Mouse (Mus musculus) kidney, postnatal 0 days (tissue): ENCODE measurements around the gene 4930544D05Rik. TPM values are rescaled to one million over a fixed set of nuclear protein-coding genes. Genes with fewer than 3 reads are reported as not detected.

Experiments used
- ATAC-seq: fragments of 200-750 bp; cut with Nextera tagmentation; replicated peaks from 2 replicates; pipeline ENCODE4 v1.8.0; 2017; ENCODE audit warnings: low read depth, moderate number of reproducible peaks, moderate TSS enrichment, moderate library complexity; ENCODE audit not compliant: low FRiP score
- DNase-seq: peaks from one replicate; pipeline ENCODE4 v3.0.0-alpha.2; 2016; ENCODE audit warnings: low spot score
- H3K27ac ChIP-seq: fragments of 300-500 bp; sonication (generic); 2 replicates; pipeline ENCODE4 v1.5.1; 2014; ENCODE audit warnings: mild to moderate bottlenecking
- H3K27me3 ChIP-seq: fragments of 300-500 bp; sonication (generic); 2 replicates; pipeline ENCODE4 v1.6.1; 2014; ENCODE audit warnings: low read length, mixed read lengths; ENCODE audit not compliant: insufficient read depth
- H3K36me3 ChIP-seq: fragments of 300-500 bp; sonication (generic); 2 replicates; pipeline ENCODE4 v1.6.1; 2014; ENCODE audit warnings: low read length, mixed read lengths; ENCODE audit not compliant: insufficient read depth
- H3K4me1 ChIP-seq: fragments of 300-500 bp; sonication (generic); replicated peaks from 2 replicates; pipeline ENCODE4 v1.6.1; 2014; ENCODE audit warnings: antibody characterized with exemption, low read length, mixed read lengths; ENCODE audit not compliant: insufficient read depth
- H3K4me2 ChIP-seq: fragments of 300-500 bp; sonication (generic); 2 replicates; pipeline ENCODE4 v1.6.1; 2014; ENCODE audit warnings: mild to moderate bottlenecking, low read length, moderate library complexity, mixed read lengths
- H3K4me3 ChIP-seq: fragments of 300-500 bp; sonication (generic); replicated peaks from 2 replicates; pipeline ENCODE4 v1.5.1; 2014; ENCODE audit warnings: low read depth, low read length
- H3K9ac ChIP-seq: fragments of 300-500 bp; sonication (generic); 2 replicates; pipeline ENCODE4 v1.6.1; 2014; ENCODE audit warnings: low read depth, low read length
- H3K9me3 ChIP-seq: fragments of 300-500 bp; sonication (generic); replicated peaks from 2 replicates; pipeline ENCODE4 v1.6.1; 2016; ENCODE audit warnings: low read length, inconsistent platforms, mixed read lengths
- CTCF ChIP-seq: IDR thresholded peaks from 2 replicates; pipeline ENCODE4 v1.5.1; 2016; ENCODE audit warnings: antibody characterized with exemption, low read depth, mild to moderate bottlenecking, moderate library complexity
- WGBS: fragments of 180-500 bp; shearing (Covaris S2); extraction: QIAGEN DNeasy Blood & Tissue Kit; methylation state at CpG from one replicate; pipeline ENCODE4 v1.1.7; 2014; 5-methylcytosine and 5-hydroxymethylcytosine counted together
- polyA plus RNA-seq: library from polyadenylated mRNA; unstranded; fragments of >200 nt; fragmentation: Nextera tagmentation; extraction: Ambion mirVana; gene quantifications from 2 replicates; pipeline ENCODE4 v1.2.1, GENCODE M21; 2015

4930544D05Rik gene
- polyA plus RNA-seq, 1 experiment from 2014 or later: not detected

DNA sequence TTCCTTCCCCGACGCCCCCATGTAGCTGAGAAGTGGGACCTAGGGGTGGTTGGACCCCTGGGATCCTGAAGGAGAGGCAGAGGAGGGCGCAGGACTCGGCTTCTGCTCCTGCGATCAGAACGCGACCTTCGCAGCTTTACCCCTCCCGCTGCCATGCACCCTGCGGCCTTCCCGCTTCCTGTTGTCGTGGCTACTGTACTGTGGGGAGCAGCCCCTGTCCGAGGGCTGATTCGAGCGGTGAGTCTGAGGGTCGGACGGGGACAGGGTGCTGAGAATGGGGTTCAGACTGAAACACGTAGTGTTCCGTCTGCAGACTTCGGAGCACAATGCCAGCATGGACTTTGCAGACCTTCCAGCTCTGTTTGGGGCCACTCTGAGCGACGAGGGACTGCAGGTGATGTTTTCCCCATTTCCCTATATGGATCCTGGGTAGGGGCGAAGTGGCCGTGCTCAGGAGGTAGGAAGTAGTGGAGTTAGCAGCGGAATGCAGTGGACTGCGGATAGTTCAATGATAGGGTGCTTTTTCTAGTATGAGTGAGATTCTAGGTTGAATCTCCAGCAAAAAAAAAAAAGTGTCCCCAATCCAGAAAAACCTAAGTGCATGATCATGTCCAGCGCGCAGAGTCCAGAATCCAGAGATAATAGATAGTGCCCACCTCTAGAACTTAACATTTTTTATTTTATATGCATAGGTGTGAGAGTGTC is 32.2 kb downstream of the 4930544D05Rik start:
- Histone ChIP-seq H3K27ac (peak overlapping the region; percentile 90), H3K9me3 (no peaks in the 10 kb centered on the region), H3K4me2 (peak overlapping the region; percentile 99), H3K36me3 (peaks cover 55% of the 10 kb centered on the region), H3K4me1 (peaks cover 19% of the 10 kb centered on the region; the same call in 1 of the 2 replicates), H3K9ac (peak overlapping the region; percentile 90), H3K4me3 (peak overlapping the region; percentile 78), H3K27me3 (no peaks in the 10 kb centered on the region)
- no peak for ATAC-seq
- DNase-seq: no peak
- WGBS: 4% methylated on average over 28 of the region's 28 CpGs
- TF ChIP-seq CTCF: no peak

DNA sequence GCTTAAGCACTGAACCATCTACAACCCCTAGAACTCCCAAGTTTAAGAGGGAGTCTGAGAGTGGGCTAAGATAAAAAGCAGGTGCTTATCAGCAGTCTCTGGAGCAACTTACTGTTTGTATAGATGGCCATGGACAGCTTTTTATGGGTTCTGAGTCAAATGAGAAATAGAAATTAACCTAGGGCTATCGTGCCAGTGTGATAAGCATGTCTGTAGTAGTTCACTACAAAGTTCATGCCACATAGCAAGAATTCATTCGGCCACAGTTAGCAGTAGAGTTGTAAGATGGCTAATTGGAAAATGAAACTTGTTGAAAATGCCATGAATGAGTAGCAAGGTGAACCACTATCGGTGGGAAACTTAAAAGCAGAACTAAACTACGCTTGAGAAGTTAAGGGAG is 32.9 kb downstream of the 4930544D05Rik start:
- H3K9me3 ChIP-seq: no peaks in the 10 kb centered on the region
- peaks cover 55% of the 10 kb centered on the region for H3K36me3 ChIP-seq
- peak overlapping the region; percentile 78 for H3K4me3 ChIP-seq
- peak overlapping the region; percentile 90; the same call in 1 of the 2 replicates for H3K27ac ChIP-seq
- no peak for ATAC-seq
- peak overlapping the region; percentile 99 for H3K4me2 ChIP-seq
- H3K4me1 ChIP-seq: peaks cover 20% of the 10 kb centered on the region; the same call in 1 of the 2 replicates
- no peak for TF ChIP-seq CTCF
- no peak for DNase-seq
- peak overlapping the region; percentile 90 for H3K9ac ChIP-seq
- H3K27me3 ChIP-seq: no peaks in the 10 kb centered on the region
- WGBS: 64% methylated on average over 4 of the region's 4 CpGs

- TF ChIP-seq CTCF: no peak
- DNase-seq: no peak
- Histone ChIP-seq H3K4me1 (peaks cover 20% of the 10 kb centered on the region; the same call in 1 of the 2 replicates), H3K27me3 (no peaks in the 10 kb centered on the region), H3K4me3 (no peak overlapping the region), H3K36me3 (peaks cover 51% of the 10 kb centered on the region), H3K4me2 (0 out of 2 replicates have a peak overlapping the region, but pooled peaks have one; percentile 99), H3K9ac (0 out of 2 replicates have a peak overlapping the region, but pooled peaks have one; percentile 90), H3K27ac (no peak overlapping the region), H3K9me3 (no peaks in the 10 kb centered on the region)
- no peak for ATAC-seq
- 69% methylated on average over 8 of the region's 8 CpGs for WGBS
Measured at GRCm38 (mm10) chr11:70649185-70649734, 33.6 kb downstream of the 4930544D05Rik start.

GRCm38 (mm10) chr11:70650322-70651175 is 34.9 kb downstream of the 4930544D05Rik start:
- Histone ChIP-seq H3K4me2 (peak overlapping the region; percentile 16; the same call in 1 of the 2 replicates), H3K27me3 (no peaks in the 10 kb centered on the region), H3K27ac (no peak overlapping the region), H3K4me1 (peaks cover 16% of the 10 kb centered on the region; the same call in 1 of the 2 replicates), H3K36me3 (peaks cover 38% of the 10 kb centered on the region), H3K9ac (no peak overlapping the region), H3K4me3 (no peak overlapping the region), H3K9me3 (no peaks in the 10 kb centered on the region)
- WGBS: 72% methylated on average over 12 of the region's 12 CpGs
- DNase-seq: peak; percentile 5
- no peak for ATAC-seq
- TF ChIP-seq CTCF: no peak

- ATAC-seq (no peak), DNase-seq (no peak)
- no peaks in the 10 kb centered on the region for H3K27me3 ChIP-seq
- no peak overlapping the region for H3K9ac ChIP-seq
- no peak overlapping the region for H3K4me2 ChIP-seq
- H3K4me1 ChIP-seq: peaks cover 17% of the 10 kb centered on the region
- no peak overlapping the region for H3K4me3 ChIP-seq
- H3K27ac ChIP-seq: no peak overlapping the region
- no peak for TF ChIP-seq CTCF
- peaks cover 38% of the 10 kb centered on the region for H3K36me3 ChIP-seq
- 63% methylated on average over 2 of the region's 2 CpGs for WGBS
- no peaks in the 10 kb centered on the region for H3K9me3 ChIP-seq
Measured at GRCm38 (mm10) chr11:70651391-70651790, 35.7 kb downstream of the 4930544D05Rik start.
